Mouse (Mus musculus) thymus, adult 2 months (tissue): Measurements from ENCODE around the gene Mypn. TPM values are rescaled to one million over a fixed set of nuclear protein-coding genes. Genes with fewer than 3 reads are reported as not detected.

Source experiments
- DNase-seq: peaks from one replicate; pipeline ENCODE4 v3.0.0; 2021
- H3K27ac ChIP-seq: fragments of 200-500 bp; 2 replicates; pipeline ENCODE4 v1.5.1; 2012; ENCODE audit warnings: low read length, control low read depth; ENCODE audit not compliant: control insufficient read depth, insufficient read depth
- H3K27me3 ChIP-seq: fragments of 200-500 bp; 2 replicates; pipeline ENCODE4 v1.6.1; 2012; ENCODE audit warnings: mild to moderate bottlenecking, low read length, moderate library complexity, mixed read lengths; ENCODE audit not compliant: control insufficient read depth, insufficient read depth
- H3K36me3 ChIP-seq: fragments of 200-500 bp; 2 replicates; pipeline ENCODE4 v1.6.1; 2012; ENCODE audit warnings: mild to moderate bottlenecking, low read length, moderate library complexity; ENCODE audit not compliant: control insufficient read depth, insufficient read depth
- H3K4me1 ChIP-seq: fragments of 200-500 bp; replicated peaks from 2 replicates; pipeline ENCODE4 v1.6.1; 2012; ENCODE audit warnings: low read length; ENCODE audit not compliant: control insufficient read depth, insufficient read depth
- H3K4me3 ChIP-seq: fragments of 200-500 bp; 2 replicates; pipeline ENCODE4 v1.5.1; 2012; ENCODE audit warnings: mild to moderate bottlenecking, low read length, control low read depth, moderate library complexity; ENCODE audit not compliant: control insufficient read depth, insufficient read depth
- CTCF ChIP-seq: fragments of 200-500 bp; IDR thresholded peaks from 2 replicates; pipeline ENCODE4 v1.5.1; 2012; ENCODE audit warnings: mild to moderate bottlenecking, control low read depth, low read length, moderate library complexity, borderline replicate concordance; ENCODE audit not compliant: control insufficient read depth, poor library complexity, insufficient read depth; ENCODE audit errors: extremely low read depth
- POLR2A ChIP-seq: fragments of 200-500 bp; IDR thresholded peaks from 2 replicates; pipeline ENCODE4 v1.6.1; 2012; ENCODE audit warnings: mild to moderate bottlenecking, low read length, control low read depth, moderate library complexity; ENCODE audit not compliant: control insufficient read depth, poor library complexity, insufficient read depth; ENCODE audit errors: extremely low read depth
- WGBS: fragments of 180-500 bp; shearing (Covaris S2); methylation state at CpG from one replicate; pipeline ENCODE4 v1.1.7; 2018; 5-methylcytosine and 5-hydroxymethylcytosine counted together
- polyA plus RNA-seq: library from polyadenylated mRNA; depleted of rRNA; stranded (reverse); fragments of >200 nt; gene quantifications from 2 replicates; pipeline ENCODE4 v1.2.3, GENCODE M21; 2012

Gene Mypn
- polyA plus RNA-seq, 1 experiment: 0.98 TPM

DNA sequence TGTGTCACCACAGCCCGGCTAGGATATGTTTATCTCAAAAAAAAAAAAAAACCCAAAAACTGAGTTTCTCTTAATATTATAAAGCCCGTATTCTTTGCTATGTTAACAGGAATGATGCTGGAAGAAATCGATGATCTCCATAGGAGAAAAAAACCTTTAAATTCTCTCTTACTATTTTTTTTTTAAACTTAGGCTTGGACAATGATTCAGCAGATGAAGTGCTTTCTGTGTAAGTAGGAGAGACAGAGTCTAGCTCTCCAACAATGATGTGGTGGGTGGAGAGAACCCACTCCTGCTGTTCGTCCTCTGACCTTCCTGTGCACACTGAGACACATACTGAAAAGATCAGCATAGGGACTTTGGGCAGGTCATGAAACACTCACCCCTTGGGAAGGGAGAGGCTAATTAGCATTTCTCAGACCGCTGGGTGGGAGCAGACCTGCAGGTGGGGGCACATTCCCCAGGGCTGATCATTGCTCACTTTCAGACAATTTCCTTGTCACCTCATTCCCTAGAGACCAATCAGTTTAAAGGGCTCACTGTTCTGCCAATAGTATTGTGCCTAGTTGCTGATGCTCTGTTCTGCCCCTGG is 21.5 kb downstream of the Mypn start:
- Histone ChIP-seq H3K4me3 (no peak overlapping the region), H3K36me3 (no peaks in the 10 kb centered on the region), H3K4me1 (peaks cover 3% of the 10 kb centered on the region; the same call in 1 of the 2 replicates), H3K27ac (no peak overlapping the region), H3K27me3 (no peaks in the 10 kb centered on the region)
- TF ChIP-seq POLR2A (no peak), CTCF (no peak)
- 91% methylated on average over 5 of the region's 5 CpGs for WGBS
- no peak for DNase-seq

DNA sequence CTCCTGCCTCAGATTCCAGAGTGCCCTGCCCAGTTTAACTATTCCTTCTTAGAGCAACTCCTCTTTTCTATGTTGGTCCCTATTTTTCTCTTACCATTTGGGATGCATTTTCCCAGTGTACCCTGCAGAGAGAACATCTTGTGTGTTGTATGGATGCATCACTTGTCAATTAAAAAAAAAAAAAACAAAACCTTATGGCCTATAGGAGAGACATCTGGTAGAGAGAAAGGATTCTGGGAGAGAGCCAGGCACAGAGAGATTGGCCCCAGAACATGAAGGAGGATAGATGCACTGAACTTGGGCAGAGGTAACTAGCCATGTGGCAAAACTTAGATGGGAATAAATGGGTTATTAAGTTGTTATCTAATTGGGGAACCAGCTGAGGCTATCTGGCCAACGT is 22.6 kb downstream of the Mypn start:
- no peak overlapping the region for H3K27ac ChIP-seq
- H3K27me3 ChIP-seq: no peaks in the 10 kb centered on the region
- WGBS: 89% methylated on average over 1 of the region's 1 CpGs
- peaks cover 6% of the 10 kb centered on the region for H3K4me1 ChIP-seq
- H3K36me3 ChIP-seq: no peaks in the 10 kb centered on the region
- H3K4me3 ChIP-seq: no peak overlapping the region
- TF ChIP-seq CTCF: no peak
- no peak for TF ChIP-seq POLR2A
- DNase-seq: no peak

DNA sequence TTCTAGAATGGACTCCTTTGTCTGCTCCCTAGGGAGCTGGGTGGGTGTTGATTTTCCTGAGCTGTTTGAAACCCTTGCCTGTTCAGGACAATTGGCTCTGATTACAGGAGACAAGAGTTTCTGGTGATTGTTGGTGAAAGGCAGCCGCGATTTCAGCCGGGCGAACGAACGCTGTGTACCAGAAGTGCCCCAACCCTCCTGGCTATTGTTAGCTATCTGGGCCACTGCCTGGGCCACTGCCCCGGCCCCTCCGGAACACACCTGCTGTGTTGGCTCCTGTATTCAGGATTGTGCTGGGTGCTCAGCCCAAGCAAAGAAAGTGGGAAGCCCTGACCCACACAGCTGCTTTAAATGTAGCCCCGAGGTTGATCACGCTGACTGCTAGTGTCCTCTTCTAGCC is 24.2 kb downstream of the Mypn start:
- no peaks in the 10 kb centered on the region for H3K27me3 ChIP-seq
- no peak overlapping the region for H3K4me3 ChIP-seq
- TF ChIP-seq CTCF (no peak), POLR2A (no peak)
- WGBS: 97% methylated on average over 10 of the region's 10 CpGs
- H3K27ac ChIP-seq: no peak overlapping the region
- DNase-seq: no peak
- no peaks in the 10 kb centered on the region for H3K36me3 ChIP-seq
- H3K4me1 ChIP-seq: peaks cover 6% of the 10 kb centered on the region

DNA sequence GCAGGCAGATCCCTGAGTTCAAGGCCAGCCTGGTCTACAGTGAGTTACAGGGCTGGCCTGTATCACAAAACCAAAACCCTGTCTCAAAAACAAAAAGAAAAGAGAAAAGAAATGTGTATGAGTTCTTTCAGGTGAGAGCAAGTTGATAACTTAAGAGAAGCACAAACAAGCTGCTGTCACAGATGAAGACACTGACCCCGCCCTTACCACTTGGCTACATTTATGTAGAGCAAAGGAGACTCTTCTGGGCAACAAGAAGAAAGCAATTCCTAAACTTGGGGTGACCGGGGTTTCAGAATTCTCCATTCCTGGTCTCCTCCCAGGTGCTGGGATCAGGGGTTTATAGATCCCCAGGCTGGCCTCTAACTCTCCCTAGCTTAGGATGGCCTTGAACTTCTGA is 25.4 kb downstream of the Mypn start:
- Histone ChIP-seq H3K4me1 (peaks cover 6% of the 10 kb centered on the region), H3K4me3 (no peak overlapping the region), H3K27ac (no peak overlapping the region), H3K27me3 (no peaks in the 10 kb centered on the region), H3K36me3 (no peaks in the 10 kb centered on the region)
- WGBS: 96% methylated on average over 2 of the region's 2 CpGs
- no peak for DNase-seq
- TF ChIP-seq POLR2A (no peak), CTCF (no peak)

DNA sequence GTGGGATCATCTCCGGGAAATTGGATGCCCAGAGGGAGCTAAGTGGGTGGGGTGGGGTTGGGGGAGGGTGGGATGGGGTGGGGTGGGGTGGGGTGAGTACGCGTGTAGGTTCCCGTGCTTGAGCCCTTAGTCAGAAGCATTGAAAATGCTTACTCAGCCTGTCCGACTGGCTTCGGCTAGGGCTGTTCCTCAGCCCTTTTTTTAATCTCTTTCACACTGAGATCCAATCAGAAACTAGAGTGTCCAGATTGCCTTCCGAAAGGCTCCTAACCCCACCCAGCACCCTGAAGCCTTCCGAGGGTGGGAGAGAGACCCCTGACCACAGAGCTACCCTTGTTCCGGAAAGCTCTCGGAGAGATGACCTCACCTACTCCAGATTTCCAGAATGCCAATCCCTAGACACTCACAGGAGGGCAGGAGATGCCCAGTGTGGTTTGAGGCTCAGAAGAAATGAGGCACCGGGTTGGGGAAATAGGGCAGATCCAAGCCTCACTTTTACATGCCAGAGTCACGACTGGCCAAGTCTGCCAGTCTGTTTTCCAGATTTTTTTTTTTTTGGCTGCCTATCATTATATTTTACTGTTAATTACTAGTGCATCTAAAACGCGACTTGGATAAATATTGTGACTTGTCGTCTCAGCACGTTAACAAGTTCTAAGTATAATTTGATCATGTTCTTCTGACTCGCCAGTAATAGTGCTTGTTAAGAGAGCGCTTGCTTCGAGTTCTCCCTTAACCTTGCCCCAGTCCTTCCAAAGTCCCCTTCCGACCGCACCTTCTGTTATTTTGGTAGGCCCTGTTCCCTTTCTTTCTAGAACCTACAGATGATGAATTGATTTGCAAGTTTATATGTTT is 26.2 kb downstream of the Mypn start:
- no peak overlapping the region for H3K27ac ChIP-seq
- TF ChIP-seq CTCF (no peak), POLR2A (no peak)

GRCm38 (mm10) chr10:63176471-63176931 is 27.3 kb downstream of the Mypn start:
- Histone ChIP-seq H3K27ac (peak overlapping the region; percentile 40; the same call in 1 of the 2 replicates), H3K27me3 (no peaks in the 10 kb centered on the region), H3K4me3 (peak overlapping the region; percentile 40), H3K4me1 (peaks cover 6% of the 10 kb centered on the region), H3K36me3 (no peaks in the 10 kb centered on the region)
- DNase-seq: no peak
- WGBS: 7% methylated on average over 8 of the region's 8 CpGs
- TF ChIP-seq POLR2A: no peak
- TF ChIP-seq CTCF: no peak

More for the DNA sequence above, 26.2 kb downstream of the Mypn start:
- Histone ChIP-seq H3K4me1 (peaks cover 6% of the 10 kb centered on the region), H3K36me3 (no peaks in the 10 kb centered on the region), H3K4me3 (no peak overlapping the region), H3K27me3 (no peaks in the 10 kb centered on the region)
- WGBS: 65% methylated on average over 21 of the region's 21 CpGs
- no peak for DNase-seq

GRCm38 (mm10) chr10:63172089-63172488 is 31.7 kb downstream of the Mypn start:
- WGBS: 98% methylated on average over 3 of the region's 3 CpGs
- Histone ChIP-seq H3K4me3 (no peak overlapping the region), H3K4me1 (peaks cover 3% of the 10 kb centered on the region; the same call in 1 of the 2 replicates), H3K27me3 (no peaks in the 10 kb centered on the region), H3K36me3 (no peaks in the 10 kb centered on the region), H3K27ac (no peak overlapping the region)
- DNase-seq: no peak
- TF ChIP-seq POLR2A (no peak), CTCF (no peak)
